Mouse (Mus musculus) forebrain, embryonic 16.5 days (tissue): ENCODE measurements at regions not wholly inside any gene's neighbourhood (a gene's known extent, or its start where the extent isn't known, plus 50 kb on each side); places are given as distances from the start of the nearest gene placed in this dataset.

Experiments
- ATAC-seq: fragments of 200-750 bp; cut with Nextera tagmentation; 2 replicates; pipeline ENCODE4 v1.8.0; 2017; ENCODE audit warnings: mild to moderate bottlenecking, moderate library complexity
- H3K27ac ChIP-seq: fragments of 300-500 bp; sonication (generic); 2 replicates; pipeline ENCODE4 v1.5.1; 2014; ENCODE audit warnings: low read length, control low read depth
- H3K27me3 ChIP-seq: fragments of 300-500 bp; sonication (generic); replicated peaks from 2 replicates; pipeline ENCODE4 v1.6.1; 2014; ENCODE audit warnings: low read length; ENCODE audit not compliant: control insufficient read depth, insufficient read depth
- H3K36me3 ChIP-seq: fragments of 300-500 bp; sonication (generic); 2 replicates; pipeline ENCODE4 v1.6.1; 2014; ENCODE audit not compliant: control insufficient read depth, insufficient read depth
- H3K4me1 ChIP-seq: fragments of 300-500 bp; sonication (generic); replicated peaks from 2 replicates; pipeline ENCODE4 v1.6.1; 2014; ENCODE audit warnings: low read length; ENCODE audit not compliant: control insufficient read depth, insufficient read depth
- H3K4me2 ChIP-seq: fragments of 300-500 bp; sonication (generic); 2 replicates; pipeline ENCODE4 v1.6.1; 2014; ENCODE audit warnings: mild to moderate bottlenecking, low read length, control low read depth
- H3K4me3 ChIP-seq: fragments of 300-500 bp; sonication (generic); replicated peaks from 2 replicates; pipeline ENCODE4 v1.5.1; 2014; ENCODE audit warnings: mild to moderate bottlenecking, low read length, control low read depth
- H3K9ac ChIP-seq: fragments of 300-500 bp; sonication (generic); replicated peaks from 2 replicates; pipeline ENCODE4 v1.6.1; 2014; ENCODE audit warnings: low read depth, low read length, control low read depth
- H3K9me3 ChIP-seq: fragments of 300-500 bp; sonication (generic); 2 replicates; pipeline ENCODE4 v1.6.1; 2016; ENCODE audit warnings: low read length; ENCODE audit not compliant: control insufficient read depth
- WGBS: fragments of 180-500 bp; shearing (Covaris S2); extraction: QIAGEN DNeasy Blood & Tissue Kit; methylation state at CpG from one replicate; pipeline ENCODE4 v1.1.7; 2014; 5-methylcytosine and 5-hydroxymethylcytosine counted together

- WGBS: 84% methylated on average over 3 of the region's 3 CpGs
- ATAC-seq: no peak
- no peaks in the 10 kb centered on the region for H3K27me3 ChIP-seq
- no peaks in the 10 kb centered on the region for H3K36me3 ChIP-seq
- H3K4me2 ChIP-seq: no peak overlapping the region
- H3K9ac ChIP-seq: no peak overlapping the region
- no peaks in the 10 kb centered on the region for H3K4me1 ChIP-seq
- 0 out of 2 replicates have a peak, but pooled peaks cover 4% of the 10 kb centered on the region for H3K9me3 ChIP-seq
- no peak overlapping the region for H3K27ac ChIP-seq
- no peak overlapping the region for H3K4me3 ChIP-seq
Measured at GRCm38 (mm10) chr3:52158788-52159260, 53.9 kb upstream of the Maml3 start.

- ATAC-seq: no peak
- 83% methylated on average over 3 of the region's 3 CpGs for WGBS
- H3K27ac ChIP-seq: no peak overlapping the region
- H3K9ac ChIP-seq: no peak overlapping the region
- H3K4me3 ChIP-seq: no peak overlapping the region
- H3K27me3 ChIP-seq: no peaks in the 10 kb centered on the region
- no peaks in the 10 kb centered on the region for H3K9me3 ChIP-seq
- H3K4me2 ChIP-seq: no peak overlapping the region
- no peaks in the 10 kb centered on the region for H3K4me1 ChIP-seq
- no peaks in the 10 kb centered on the region for H3K36me3 ChIP-seq
Measured at GRCm38 (mm10) chr3:52161688-52162087, 56.8 kb upstream of the Maml3 start.

GRCm38 (mm10) chr3:52163990-52164389 is 59.1 kb upstream of the Maml3 start:
- H3K9me3 ChIP-seq: no peaks in the 10 kb centered on the region
- no peak overlapping the region for H3K9ac ChIP-seq
- no peaks in the 10 kb centered on the region for H3K4me1 ChIP-seq
- 83% methylated on average over 16 of the region's 16 CpGs for WGBS
- H3K4me2 ChIP-seq: no peak overlapping the region
- no peaks in the 10 kb centered on the region for H3K27me3 ChIP-seq
- no peak overlapping the region for H3K27ac ChIP-seq
- H3K4me3 ChIP-seq: no peak overlapping the region
- no peaks in the 10 kb centered on the region for H3K36me3 ChIP-seq
- no peak for ATAC-seq

GRCm38 (mm10) chr3:52167420-52167819 is 62.5 kb upstream of the Maml3 start:
- 98% methylated on average over 7 of the region's 7 CpGs for WGBS
- H3K27ac ChIP-seq: no peak overlapping the region
- no peaks in the 10 kb centered on the region for H3K9me3 ChIP-seq

GRCm38 (mm10) chr3:52170847-52171246 is 66.0 kb upstream of the Maml3 start:
- H3K9me3 ChIP-seq: no peaks in the 10 kb centered on the region
- H3K9ac ChIP-seq: no peak overlapping the region
- no peak overlapping the region for H3K4me2 ChIP-seq
- H3K36me3 ChIP-seq: no peaks in the 10 kb centered on the region
- H3K4me3 ChIP-seq: no peak overlapping the region
- no peaks in the 10 kb centered on the region for H3K27me3 ChIP-seq
- no peaks in the 10 kb centered on the region; the same call in 1 of the 2 replicates for H3K4me1 ChIP-seq
- H3K27ac ChIP-seq: no peak overlapping the region
- 92% methylated on average over 7 of the region's 7 CpGs for WGBS
- no peak for ATAC-seq

More at GRCm38 (mm10) chr3:52167420-52167819, 62.5 kb upstream of the Maml3 start:
- no peak for ATAC-seq
- Histone ChIP-seq H3K4me3 (no peak overlapping the region), H3K4me1 (no peaks in the 10 kb centered on the region), H3K36me3 (no peaks in the 10 kb centered on the region), H3K27me3 (no peaks in the 10 kb centered on the region), H3K9ac (no peak overlapping the region), H3K4me2 (no peak overlapping the region)

GRCm38 (mm10) chr3:52171303-52171702 is 66.4 kb upstream of the Maml3 start:
- no peaks in the 10 kb centered on the region for H3K36me3 ChIP-seq
- WGBS: 91% methylated on average over 5 of the region's 5 CpGs
- no peaks in the 10 kb centered on the region; the same call in 1 of the 2 replicates for H3K4me1 ChIP-seq
- H3K4me2 ChIP-seq: no peak overlapping the region
- no peak overlapping the region for H3K4me3 ChIP-seq
- no peak overlapping the region for H3K27ac ChIP-seq
- no peak for ATAC-seq
- H3K9me3 ChIP-seq: no peaks in the 10 kb centered on the region
- no peak overlapping the region for H3K9ac ChIP-seq
- no peaks in the 10 kb centered on the region for H3K27me3 ChIP-seq

- H3K9me3 ChIP-seq: no peaks in the 10 kb centered on the region
- peaks cover under 1% of the 10 kb centered on the region for H3K4me1 ChIP-seq
- no peaks in the 10 kb centered on the region for H3K27me3 ChIP-seq
- no peak overlapping the region for H3K27ac ChIP-seq
- no peaks in the 10 kb centered on the region for H3K36me3 ChIP-seq
- no peak overlapping the region for H3K4me2 ChIP-seq
- no peak overlapping the region for H3K9ac ChIP-seq
- no peak for ATAC-seq
- no peak overlapping the region for H3K4me3 ChIP-seq
- WGBS: 87% methylated on average over 1 of the region's 1 CpGs
Measured at GRCm38 (mm10) chr3:52173490-52173889, 68.6 kb upstream of the Maml3 start.

GRCm38 (mm10) chr3:52176108-52176507 is 71.2 kb upstream of the Maml3 start:
- H3K9me3 ChIP-seq: no peaks in the 10 kb centered on the region
- no peaks in the 10 kb centered on the region for H3K27me3 ChIP-seq
- H3K4me3 ChIP-seq: no peak overlapping the region
- no peaks in the 10 kb centered on the region for H3K36me3 ChIP-seq
- H3K9ac ChIP-seq: no peak overlapping the region
- 56% methylated on average over 8 of the region's 8 CpGs for WGBS
- ATAC-seq: no peak
- H3K4me2 ChIP-seq: no peak overlapping the region
- no peak overlapping the region for H3K27ac ChIP-seq
- H3K4me1 ChIP-seq: peaks cover 27% of the 10 kb centered on the region

GRCm38 (mm10) chr3:52178851-52179250 is 74.0 kb upstream of the Maml3 start:
- 62% methylated on average over 9 of the region's 9 CpGs for WGBS
- peak overlapping the region; percentile 94 for H3K27ac ChIP-seq

GRCm38 (mm10) chr3:52179686-52180085 is 74.8 kb upstream of the Maml3 start:
- no peaks in the 10 kb centered on the region for H3K9me3 ChIP-seq
- peak overlapping the region; percentile 11 for H3K4me3 ChIP-seq
- H3K9ac ChIP-seq: peak overlapping the region; percentile 46
- peak; percentile 92 for ATAC-seq
- under 1% methylated on average over 12 of the region's 12 CpGs for WGBS
- no peaks in the 10 kb centered on the region for H3K36me3 ChIP-seq
- peak overlapping the region; percentile 42 for H3K4me2 ChIP-seq
- peaks cover 28% of the 10 kb centered on the region for H3K4me1 ChIP-seq
- H3K27ac ChIP-seq: peak overlapping the region; percentile 94
- H3K27me3 ChIP-seq: no peaks in the 10 kb centered on the region

More at GRCm38 (mm10) chr3:52178851-52179250, 74.0 kb upstream of the Maml3 start:
- no peak overlapping the region for H3K4me3 ChIP-seq
- H3K4me2 ChIP-seq: peak overlapping the region; percentile 42
- peak overlapping the region; percentile 46 for H3K9ac ChIP-seq
- H3K36me3 ChIP-seq: no peaks in the 10 kb centered on the region
- ATAC-seq: no peak
- no peaks in the 10 kb centered on the region for H3K9me3 ChIP-seq
- H3K27me3 ChIP-seq: no peaks in the 10 kb centered on the region
- peaks cover 28% of the 10 kb centered on the region for H3K4me1 ChIP-seq
